Mouse (Mus musculus) adrenal gland, adult 10 weeks (tissue): Measurements from ENCODE around the gene Olfr311. TPM values are rescaled to one million over a fixed set of nuclear protein-coding genes. Genes with fewer than 3 reads are reported as not detected.

Experiments used
- polyA plus RNA-seq: library from polyadenylated mRNA; stranded (reverse); fragments of 350-450 nt; fragmentation: Illumina TruSeq; extraction: RNeasy Lipid Tissue Mini Kit (QIAGEN cat#74804); gene quantifications from one replicate; pipeline ENCODE4 v1.2.3, GENCODE M21; 2014; ENCODE audit warnings: low read depth, low replicate concordance

Gene Olfr311
- not detected for polyA plus RNA-seq

GRCm38 (mm10) chr11:58838951-58839350, at the start of gene Olfr311:
TSS of gene Olfr311 (plus strand) at chr11:58839251.

GRCm38 (mm10) chr11:58801558-58802228, 37.4 kb upstream of the Olfr311 start, which contains the start of gene Fam183b:
TSS of gene Fam183b (minus strand) at chr11:58801960.

DNA sequence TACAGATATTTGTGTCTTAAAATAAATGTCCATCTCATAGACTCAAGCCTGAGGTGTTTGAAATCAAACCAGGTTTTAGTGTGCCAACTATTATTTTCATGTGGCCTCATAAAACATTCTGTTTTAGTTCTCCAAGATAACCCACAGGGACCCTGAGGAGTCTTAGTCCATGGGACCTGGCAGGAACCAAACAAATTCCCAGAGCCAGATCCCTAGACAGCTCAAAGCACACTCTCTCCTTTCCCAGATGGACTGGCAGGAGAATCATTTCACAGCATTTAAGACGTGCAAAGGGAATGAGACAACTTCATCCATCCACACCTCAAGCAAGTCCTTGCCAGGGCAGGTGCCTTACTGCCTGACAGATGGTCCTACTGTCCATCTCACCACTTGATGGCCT, 24.4 kb upstream of the Olfr311 start, which contains the start of gene Olfr313:
Gene Olfr313 (plus strand): TSS at position 301 of the 400 bp plus-strand sequence.

GRCm38 (mm10) chr11:58828937-58829336, 10.1 kb upstream of the Olfr311 start, which contains the start of gene Olfr312:
TSS of gene Olfr312 (plus strand) at chr11:58829237.

GRCm38 (mm10) chr11:58846919-58847461, 7.9 kb downstream of the Olfr311 start, which contains the start of gene Gm12258:
TSS of gene Gm12258 (plus strand) at chr11:58847158.

GRCm38 (mm10) chr11:58867039-58867953, 28.2 kb downstream of the Olfr311 start, which contains the start of gene 2810021J22Rik:
TSS of gene 2810021J22Rik (plus strand) at chr11:58867216.

Other genes with a start within 250 kb of the Olfr311 start
- gene Olfr324, start 244.1 kb upstream of the Olfr311 start, polyA plus RNA-seq, result not detected
- gene 2210407C18Rik, start 223.2 kb upstream of the Olfr311 start, polyA plus RNA-seq, result not detected
- not detected for gene Olfr323, start 208.8 kb upstream of the Olfr311 start, polyA plus RNA-seq
- not detected for gene Trim58, start 198.8 kb upstream of the Olfr311 start, polyA plus RNA-seq
- gene Olfr322, start 180.5 kb upstream of the Olfr311 start, polyA plus RNA-seq, result not detected
- gene Olfr320, start 158.2 kb upstream of the Olfr311 start, polyA plus RNA-seq, result not detected
- not detected for gene Olfr319, start 140.1 kb upstream of the Olfr311 start, polyA plus RNA-seq
- not detected for gene Olfr318, start 115.2 kb upstream of the Olfr311 start, polyA plus RNA-seq
- not detected for gene Olfr317, start 100.0 kb upstream of the Olfr311 start, polyA plus RNA-seq
- gene Olfr316, start 86.5 kb upstream of the Olfr311 start, polyA plus RNA-seq, result not detected
- not detected for gene Olfr315, start 66.1 kb upstream of the Olfr311 start, polyA plus RNA-seq
- not detected for gene Olfr314, start 56.3 kb upstream of the Olfr311 start, polyA plus RNA-seq
- 4.1 TPM for gene Fam183b, start 37.3 kb upstream of the Olfr311 start, polyA plus RNA-seq
- not detected for gene Olfr313, start 24.3 kb upstream of the Olfr311 start, polyA plus RNA-seq
- not detected for gene Olfr312, start 10.0 kb upstream of the Olfr311 start, polyA plus RNA-seq
- 5.5 TPM for gene Gm12258, start 7.9 kb downstream of the Olfr311 start, polyA plus RNA-seq
- 6.7 TPM for gene 2810021J22Rik, start 28.0 kb downstream of the Olfr311 start, polyA plus RNA-seq
- gene Zfp39, start 65.0 kb downstream of the Olfr311 start, polyA plus RNA-seq, result 5.9 TPM
- not detected for gene Btnl10, start 78.7 kb downstream of the Olfr311 start, polyA plus RNA-seq
- 13.2 TPM for gene Rnf187, start 99.7 kb downstream of the Olfr311 start, polyA plus RNA-seq
- not detected for gene Hist3h2ba, start 109.7 kb downstream of the Olfr311 start, polyA plus RNA-seq
- 13.1 TPM for gene Hist3h2a, start 115.4 kb downstream of the Olfr311 start, polyA plus RNA-seq
- gene Trim17, start 115.4 kb downstream of the Olfr311 start, polyA plus RNA-seq, result not detected
- 1.3 TPM for gene Trim11, start 138.8 kb downstream of the Olfr311 start, polyA plus RNA-seq